Mouse (Mus musculus) liver, embryonic 11.5 days (tissue): ENCODE measurements at regions not wholly inside any gene's neighbourhood (a gene's known extent, or its start where the extent isn't known, plus 50 kb on each side); places are given as distances from the start of the nearest gene placed in this dataset. TPM values are rescaled to one million over a fixed set of nuclear protein-coding genes. Genes with fewer than 3 reads are reported as not detected.

ENCODE experiments used
- microRNA-seq: library from miRNA; unstranded; fragments of <30 nt; microRNA quantifications from one replicate; pipeline ENCODE4, GENCODE M21; 2017; ENCODE audit warnings: borderline number of aligned reads

Small RNAs in the stretch of these regions (microRNA-seq; reads per million reads assigned to microRNA genes)
- not detected for gene Gm25708
